Mouse (Mus musculus) stomach, embryonic 15.5 days (tissue): Measurements from ENCODE around the gene Nppa. TPM values are rescaled to one million over a fixed set of nuclear protein-coding genes. Genes with fewer than 3 reads are reported as not detected.

Experiments used
- ATAC-seq: fragments of 200-750 bp; cut with Nextera tagmentation; 2 replicates; pipeline ENCODE4 v1.8.0; 2017; ENCODE audit warnings: low read depth, moderate number of reproducible peaks, moderate TSS enrichment; ENCODE audit not compliant: insufficient read depth, low FRiP score
- H3K27ac ChIP-seq: fragments of 300-500 bp; sonication (generic); 2 replicates; pipeline ENCODE4 v1.5.1; 2015; ENCODE audit warnings: mild to moderate bottlenecking, inconsistent platforms
- H3K27me3 ChIP-seq: fragments of 300-500 bp; sonication (generic); replicated peaks from 2 replicates; pipeline ENCODE4 v1.6.1; 2015; ENCODE audit warnings: inconsistent platforms
- H3K36me3 ChIP-seq: fragments of 300-500 bp; sonication (generic); 2 replicates; pipeline ENCODE4 v1.6.1; 2015; ENCODE audit warnings: inconsistent platforms
- H3K4me1 ChIP-seq: fragments of 300-500 bp; sonication (generic); 2 replicates; pipeline ENCODE4 v1.6.1; 2015; ENCODE audit warnings: inconsistent platforms
- H3K4me2 ChIP-seq: fragments of 300-500 bp; sonication (generic); 2 replicates; pipeline ENCODE4 v1.6.1; 2015; ENCODE audit warnings: mild to moderate bottlenecking, inconsistent platforms
- H3K4me3 ChIP-seq: fragments of 300-500 bp; sonication (generic); replicated peaks from 2 replicates; pipeline ENCODE4 v1.5.1; 2015; ENCODE audit warnings: inconsistent platforms
- H3K9ac ChIP-seq: fragments of 300-500 bp; sonication (generic); 2 replicates; pipeline ENCODE4 v1.6.1; 2015; ENCODE audit warnings: inconsistent platforms
- H3K9me3 ChIP-seq: fragments of 300-500 bp; sonication (generic); 2 replicates; pipeline ENCODE4 v1.6.1; 2016; ENCODE audit warnings: inconsistent platforms
- WGBS: fragments of 180-500 bp; shearing (Covaris S2); methylation state at CpG from one replicate; pipeline ENCODE4 v1.1.7; 2015; 5-methylcytosine and 5-hydroxymethylcytosine counted together
- polyA plus RNA-seq: library from polyadenylated mRNA; unstranded; fragments of >200 nt; fragmentation: Nextera tagmentation; extraction: Ambion mirVana; gene quantifications from 2 replicates; pipeline ENCODE4 v1.2.1, GENCODE M21; 2015

Gene Nppa
- polyA plus RNA-seq, 1 experiment from 2014 or later, result 2.6 TPM

DNA sequence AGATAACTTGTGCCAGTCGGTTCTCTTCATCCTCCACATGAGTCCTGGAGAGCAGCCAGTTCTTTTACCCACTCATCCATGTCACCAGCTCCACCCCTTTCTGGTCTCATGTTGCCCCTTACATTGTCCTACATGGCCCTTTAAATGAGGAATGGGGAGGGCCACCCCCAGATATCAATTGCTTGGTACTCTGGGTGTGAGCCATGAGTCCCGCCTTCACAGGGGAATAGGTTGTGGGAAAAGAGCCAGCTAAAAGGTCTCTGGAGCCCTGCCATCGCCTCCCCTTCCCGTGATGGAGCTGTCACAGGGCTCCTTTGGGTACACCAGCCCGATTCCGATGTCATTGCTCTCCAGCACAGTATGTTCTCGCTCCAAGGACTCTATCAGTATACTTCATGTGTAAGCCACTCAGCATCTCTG lies 21.1 kb upstream of the Nppa start:
- Histone ChIP-seq H3K4me3 (no peak overlapping the region), H3K27me3 (no peaks in the 10 kb centered on the region), H3K9me3 (no peaks in the 10 kb centered on the region), H3K4me1 (no peaks in the 10 kb centered on the region), H3K9ac (no peak overlapping the region), H3K27ac (no peak overlapping the region), H3K36me3 (no peaks in the 10 kb centered on the region), H3K4me2 (no peak overlapping the region)
- WGBS, result 76% methylated on average over 7 of the region's 7 CpGs
- no peak for ATAC-seq

DNA sequence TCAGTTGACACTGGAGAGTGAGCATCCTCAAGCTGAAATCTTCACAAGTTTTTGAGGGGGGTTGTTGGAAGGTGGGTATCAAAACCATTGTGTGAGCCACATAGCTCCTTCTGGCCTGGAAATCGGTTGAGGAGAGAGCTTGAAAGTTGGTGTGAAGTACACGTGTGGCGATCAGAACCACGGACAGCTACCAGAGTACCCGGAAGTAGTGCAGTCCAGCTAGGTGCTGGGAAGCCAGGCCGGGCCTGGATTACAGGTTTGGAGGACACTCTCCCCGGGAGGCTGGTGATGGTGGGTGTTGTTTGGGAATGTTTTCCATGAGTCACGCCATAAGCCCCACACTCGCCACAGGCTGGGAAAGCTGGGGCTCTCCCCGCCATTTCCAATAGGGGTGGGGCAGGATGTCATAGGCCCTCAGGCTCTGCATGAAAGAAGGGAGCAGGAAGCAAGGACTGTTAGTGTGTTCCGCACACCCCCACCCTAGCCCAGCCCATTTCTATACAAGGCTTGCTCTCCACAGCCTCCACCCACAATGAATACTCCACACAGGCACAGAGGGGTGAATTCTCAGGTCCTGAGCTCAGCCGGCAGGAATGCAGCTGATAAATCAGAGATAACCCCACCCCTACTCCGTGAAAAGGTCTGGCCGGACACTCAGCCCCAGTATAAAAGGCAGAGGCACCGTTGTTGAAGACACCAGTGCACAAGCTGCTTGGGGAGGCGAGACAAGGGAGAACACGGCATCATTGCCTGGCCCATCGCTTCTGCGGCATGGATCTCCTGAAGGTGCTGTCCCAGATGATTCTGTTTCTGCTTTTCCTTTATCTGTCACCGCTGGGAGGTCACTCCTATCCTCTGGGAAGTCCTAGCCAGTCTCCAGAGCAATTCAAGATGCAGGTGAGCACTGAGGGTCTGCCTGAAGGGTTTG lies 15.1 kb upstream of the Nppa start, which contains the start of gene Nppb:
TSS of gene Nppb (plus strand) at position 584 of the 928 bp plus-strand sequence.
- Histone ChIP-seq H3K36me3 (no peaks in the 10 kb centered on the region), H3K4me2 (no peak within 1 kb of the TSS), H3K4me3 (no peak within 1 kb of the TSS), H3K27me3 (no peaks in the 10 kb centered on the region), H3K4me1 (no peaks in the 10 kb centered on the region), H3K27ac (no peak within 1 kb of the TSS), H3K9me3 (no peaks in the 10 kb centered on the region), H3K9ac (no peak within 1 kb of the TSS)
- WGBS, result 29% methylated on average over 20 of the region's 20 CpGs
- ATAC-seq, result peak; percentile 60; the same call in 1 of the 2 replicates

DNA sequence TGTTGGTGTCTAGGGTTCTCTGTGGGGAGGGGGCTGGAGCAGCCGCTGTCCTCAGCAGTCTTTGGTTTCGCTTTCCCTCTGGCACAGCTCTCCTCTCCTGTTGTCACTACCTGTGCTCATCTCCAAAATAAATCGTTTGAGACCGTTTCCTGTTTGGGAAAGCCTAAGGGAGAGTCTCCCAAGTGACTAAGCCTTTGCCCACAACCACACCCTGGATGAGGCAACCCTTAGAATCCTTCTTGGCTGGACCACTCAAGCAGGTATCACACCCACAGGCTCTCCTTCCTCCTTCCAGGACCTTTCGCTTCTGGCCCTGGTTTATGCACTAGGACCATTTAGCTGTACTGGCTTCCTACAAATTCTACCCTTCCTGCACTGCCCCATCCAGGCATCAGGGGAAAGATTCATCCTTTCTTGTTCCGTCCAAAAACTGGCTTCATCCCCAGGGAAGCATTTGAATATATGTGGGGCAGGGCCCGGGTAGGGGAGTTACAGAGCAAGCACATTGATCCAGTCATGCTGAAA lies 6.9 kb upstream of the Nppa start:
- Histone ChIP-seq H3K9me3 (no peaks in the 10 kb centered on the region), H3K4me3 (no peak overlapping the region), H3K4me1 (no peaks in the 10 kb centered on the region), H3K36me3 (no peaks in the 10 kb centered on the region), H3K27me3 (no peaks in the 10 kb centered on the region), H3K9ac (no peak overlapping the region), H3K27ac (no peak overlapping the region), H3K4me2 (no peak overlapping the region)
- ATAC-seq, result no peak
- 57% methylated on average over 7 of the region's 7 CpGs for whole genome bisulfite sequencing

DNA sequence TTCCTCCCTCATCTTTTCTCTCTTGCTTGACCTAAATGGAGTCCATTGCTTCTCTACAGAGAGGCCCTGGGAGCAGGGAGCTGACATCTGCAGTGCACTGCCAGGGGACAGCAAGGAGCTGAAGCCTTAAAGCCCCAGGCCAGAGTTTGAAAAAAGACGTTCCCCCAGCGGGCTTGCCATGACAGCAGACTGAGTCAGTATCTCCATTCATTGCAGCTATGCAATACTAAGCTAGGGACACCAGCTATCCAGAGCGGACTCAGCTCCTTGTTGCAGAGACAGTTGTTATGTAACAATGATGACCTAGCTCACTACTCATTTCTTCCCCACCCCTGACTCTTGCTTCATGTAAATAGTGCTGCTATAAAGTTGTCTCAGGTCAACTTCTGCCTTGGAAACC lies 5.2 kb upstream of the Nppa start:
- no peaks in the 10 kb centered on the region for H3K9me3 ChIP-seq
- H3K9ac ChIP-seq, result no peak overlapping the region
- no peaks in the 10 kb centered on the region for H3K4me1 ChIP-seq
- no peak for ATAC-seq
- no peak overlapping the region for H3K4me3 ChIP-seq
- no peak overlapping the region for H3K27ac ChIP-seq
- no peaks in the 10 kb centered on the region for H3K27me3 ChIP-seq
- WGBS, result 75% methylated on average over 3 of the region's 3 CpGs
- no peak overlapping the region for H3K4me2 ChIP-seq
- no peaks in the 10 kb centered on the region for H3K36me3 ChIP-seq

DNA sequence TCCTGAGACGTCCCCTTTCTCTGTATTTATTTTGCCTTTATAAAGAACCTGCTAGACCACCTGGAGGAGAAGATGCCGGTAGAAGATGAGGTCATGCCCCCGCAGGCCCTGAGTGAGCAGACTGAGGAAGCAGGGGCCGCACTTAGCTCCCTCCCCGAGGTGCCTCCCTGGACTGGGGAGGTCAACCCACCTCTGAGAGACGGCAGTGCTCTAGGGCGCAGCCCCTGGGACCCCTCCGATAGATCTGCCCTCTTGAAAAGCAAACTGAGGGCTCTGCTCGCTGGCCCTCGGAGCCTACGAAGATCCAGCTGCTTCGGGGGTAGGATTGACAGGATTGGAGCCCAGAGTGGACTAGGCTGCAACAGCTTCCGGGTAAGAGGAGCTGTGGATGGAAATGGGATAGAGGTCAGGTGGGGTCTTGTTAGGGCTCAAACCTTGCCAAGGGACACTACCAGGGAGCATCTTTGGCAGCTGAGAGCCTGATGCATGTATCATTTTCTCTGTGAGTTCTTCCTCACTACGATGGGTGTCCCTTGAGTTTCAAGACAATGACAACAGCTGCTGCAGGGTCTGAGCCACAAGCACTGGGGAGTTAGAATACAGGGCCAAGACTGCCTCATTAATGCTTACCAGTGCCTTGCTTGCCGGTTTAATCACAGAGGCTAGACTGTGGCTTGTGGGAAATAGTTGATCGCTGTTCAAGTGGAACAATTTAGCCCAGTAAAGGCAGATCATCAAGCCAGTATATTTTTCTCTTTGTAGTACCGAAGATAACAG lies 679 bp downstream of the Nppa start:
- Histone ChIP-seq H3K4me3 (no peak overlapping the region), H3K4me2 (no peak overlapping the region), H3K36me3 (peaks cover 4% of the 10 kb centered on the region; the same call in 1 of the 2 replicates), H3K9ac (no peak overlapping the region), H3K27me3 (no peaks in the 10 kb centered on the region), H3K9me3 (no peaks in the 10 kb centered on the region), H3K4me1 (no peaks in the 10 kb centered on the region), H3K27ac (no peak overlapping the region)
- 78% methylated on average over 17 of the region's 17 CpGs for WGBS
- no peak for ATAC-seq

DNA sequence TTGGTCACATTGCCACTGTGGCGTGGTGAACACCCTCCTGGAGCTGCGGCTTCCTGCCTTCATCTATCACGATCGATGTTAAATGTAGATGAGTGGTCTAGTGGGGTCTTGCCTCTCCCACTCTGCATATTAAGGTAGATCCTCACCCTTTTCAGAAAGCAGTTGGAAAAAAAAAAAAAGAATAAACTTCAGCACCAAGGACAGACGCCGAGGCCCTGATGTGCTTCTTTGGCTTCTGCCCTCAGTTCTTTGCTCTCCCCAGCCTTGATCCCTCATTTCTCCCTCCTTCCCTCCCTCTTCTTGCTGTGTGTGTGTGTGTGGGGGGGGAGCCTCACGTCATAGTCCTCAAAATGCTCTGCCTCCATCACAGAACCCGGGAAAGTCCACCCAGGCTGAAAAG lies 1.3 kb downstream of the Nppa start:
- H3K27me3 ChIP-seq, result no peaks in the 10 kb centered on the region
- H3K4me2 ChIP-seq, result no peak overlapping the region
- no peak for ATAC-seq
- no peaks in the 10 kb centered on the region for H3K4me1 ChIP-seq
- WGBS, result 44% methylated on average over 8 of the region's 8 CpGs
- H3K36me3 ChIP-seq, result peaks cover 8% of the 10 kb centered on the region; the same call in 1 of the 2 replicates
- no peak overlapping the region for H3K9ac ChIP-seq
- H3K27ac ChIP-seq, result no peak overlapping the region
- H3K9me3 ChIP-seq, result no peaks in the 10 kb centered on the region
- no peak overlapping the region for H3K4me3 ChIP-seq

DNA sequence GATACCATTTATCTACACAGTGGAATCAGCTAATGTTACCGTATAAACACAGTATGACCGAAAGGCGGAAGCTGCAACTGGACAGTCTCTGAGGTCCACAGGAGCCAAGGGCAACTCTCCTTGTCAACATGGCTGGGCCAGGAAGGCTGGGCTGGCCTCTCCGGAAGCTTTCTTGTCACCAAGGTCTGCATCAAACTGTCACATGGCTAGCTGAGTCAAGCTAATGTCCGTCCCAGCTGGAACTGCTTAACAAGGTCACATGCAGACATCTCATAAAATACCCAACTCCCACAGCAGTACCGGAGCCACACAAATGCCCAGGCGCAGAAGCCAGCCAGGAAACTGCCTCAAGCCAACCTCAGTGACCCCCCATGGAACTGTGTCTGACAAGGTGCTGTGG lies 3.8 kb downstream of the Nppa start:
- 89% methylated on average over 7 of the region's 7 CpGs for WGBS
- H3K9ac ChIP-seq, result no peak overlapping the region
- no peaks in the 10 kb centered on the region for H3K9me3 ChIP-seq
- no peaks in the 10 kb centered on the region for H3K4me1 ChIP-seq
- H3K4me3 ChIP-seq, result no peak overlapping the region
- H3K4me2 ChIP-seq, result no peak overlapping the region
- H3K27ac ChIP-seq, result no peak overlapping the region
- H3K27me3 ChIP-seq, result no peaks in the 10 kb centered on the region
- H3K36me3 ChIP-seq, result peaks cover 25% of the 10 kb centered on the region
- no peak for ATAC-seq

DNA sequence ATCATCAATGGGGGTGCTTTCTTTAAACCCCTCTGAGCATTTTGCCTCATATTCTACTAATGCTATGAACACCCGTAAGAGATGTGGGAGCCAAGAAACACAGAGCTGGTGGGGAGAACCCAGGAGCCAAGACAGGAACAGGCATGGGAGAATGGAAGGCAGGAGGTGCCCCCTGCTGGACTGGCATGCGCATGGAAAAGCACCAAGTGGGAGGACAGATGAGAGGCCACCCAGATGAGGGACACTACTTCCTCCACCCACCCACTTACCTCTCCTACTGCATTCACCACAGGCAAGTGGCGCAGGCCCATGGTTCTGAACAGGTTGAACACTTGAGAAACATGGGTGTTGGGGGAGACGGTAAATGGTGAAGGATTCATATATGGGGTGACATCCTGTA lies 7.9 kb downstream of the Nppa start:
- WGBS, result 71% methylated on average over 4 of the region's 4 CpGs
- no peak overlapping the region for H3K27ac ChIP-seq
- ATAC-seq, result no peak
- no peaks in the 10 kb centered on the region for H3K27me3 ChIP-seq
- H3K4me3 ChIP-seq, result no peak overlapping the region
- H3K36me3 ChIP-seq, result peaks cover 55% of the 10 kb centered on the region
- H3K4me1 ChIP-seq, result no peaks in the 10 kb centered on the region
- no peak overlapping the region for H3K4me2 ChIP-seq
- H3K9me3 ChIP-seq, result no peaks in the 10 kb centered on the region
- no peak overlapping the region for H3K9ac ChIP-seq

DNA sequence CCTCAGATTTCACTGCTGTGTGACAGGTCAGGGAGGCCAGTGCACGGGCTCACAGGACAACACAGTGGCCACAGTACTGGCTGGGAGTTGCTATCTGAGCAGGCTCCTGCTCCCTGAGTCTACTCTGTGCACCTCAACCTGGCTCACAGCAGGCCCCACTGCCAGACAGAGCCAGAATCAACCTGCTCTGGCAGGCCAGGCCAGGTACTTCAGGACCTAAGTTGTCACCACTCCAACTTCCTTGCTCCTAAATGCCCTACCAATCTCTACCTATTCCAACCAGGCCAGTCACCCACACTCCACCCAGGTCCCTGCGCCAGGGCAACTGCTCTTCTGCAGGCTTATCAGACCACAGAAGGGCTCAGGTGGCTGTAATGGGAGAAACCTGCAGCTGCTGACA lies 9.1 kb downstream of the Nppa start:
- Histone ChIP-seq H3K27me3 (no peaks in the 10 kb centered on the region), H3K36me3 (peaks cover 65% of the 10 kb centered on the region), H3K27ac (no peak overlapping the region), H3K4me3 (no peak overlapping the region), H3K9me3 (no peaks in the 10 kb centered on the region), H3K4me2 (no peak overlapping the region), H3K9ac (no peak overlapping the region), H3K4me1 (no peaks in the 10 kb centered on the region)
- WGBS, result 93% methylated on average over 2 of the region's 2 CpGs
- ATAC-seq, result no peak

DNA sequence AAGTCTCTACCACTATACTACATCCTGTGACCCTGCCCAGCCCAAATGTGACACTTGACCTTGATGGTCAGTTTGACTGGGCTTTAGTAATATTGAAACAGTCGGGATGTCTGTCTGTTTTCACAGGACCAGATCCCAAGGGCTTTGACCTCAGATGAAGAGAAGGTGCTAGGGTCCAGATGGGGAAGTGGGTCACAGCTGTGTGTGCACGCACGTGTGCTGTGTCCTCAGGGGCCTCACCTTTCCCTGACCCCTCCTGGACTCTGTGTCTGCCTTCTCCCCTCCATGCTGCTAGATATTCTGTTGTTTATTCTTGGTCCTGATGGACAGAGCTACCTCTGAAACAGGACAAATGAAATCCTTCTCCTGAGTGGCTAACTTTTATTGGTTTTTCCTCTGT lies 10.8 kb downstream of the Nppa start:
- Histone ChIP-seq H3K4me1 (no peaks in the 10 kb centered on the region), H3K27me3 (no peaks in the 10 kb centered on the region), H3K4me2 (no peak overlapping the region), H3K27ac (no peak overlapping the region), H3K9ac (no peak overlapping the region), H3K36me3 (peaks cover 69% of the 10 kb centered on the region), H3K9me3 (no peaks in the 10 kb centered on the region), H3K4me3 (no peak overlapping the region)
- no peak for ATAC-seq
- WGBS, result 79% methylated on average over 3 of the region's 3 CpGs

DNA sequence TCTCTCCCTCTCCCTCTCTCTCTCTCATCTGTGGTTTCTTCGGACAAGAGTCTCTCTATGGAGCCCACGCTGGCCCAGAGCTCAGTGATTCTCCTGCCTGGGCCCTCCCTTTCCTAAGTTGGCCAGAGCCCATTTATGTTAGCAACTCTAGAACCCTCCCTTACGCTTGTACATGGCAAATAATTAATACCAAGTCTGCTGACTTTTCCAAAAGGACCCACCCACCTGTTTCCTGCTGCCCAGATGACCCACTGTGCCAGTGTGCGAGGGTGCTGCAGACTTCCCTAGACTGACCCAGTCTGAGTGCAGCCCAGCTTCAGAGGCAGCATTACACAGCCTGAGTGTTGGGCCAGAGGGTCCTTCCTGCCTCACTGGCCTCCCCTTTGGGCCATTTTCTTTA lies 11.7 kb downstream of the Nppa start:
- H3K27me3 ChIP-seq, result no peaks in the 10 kb centered on the region

DNA sequence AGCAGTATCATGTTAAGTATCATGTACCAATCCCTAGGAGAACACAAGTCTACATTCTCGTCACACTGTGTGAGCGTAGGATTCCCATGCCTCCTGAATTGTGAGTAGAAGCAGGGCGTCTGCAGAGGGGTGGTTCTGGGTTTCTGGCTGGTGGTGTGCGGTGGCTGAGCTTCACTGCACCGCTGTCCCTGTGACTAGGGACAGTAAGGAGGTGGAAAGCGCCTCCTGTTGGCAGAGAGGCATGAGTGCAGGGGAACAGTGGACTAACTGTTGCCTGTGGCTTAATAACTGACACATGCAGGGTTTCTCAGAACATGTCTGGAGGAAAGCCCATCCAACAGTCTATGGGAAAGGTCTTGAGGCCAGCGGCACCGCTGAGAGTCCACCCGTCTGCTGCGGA lies 14.9 kb downstream of the Nppa start:
- Histone ChIP-seq H3K4me2 (no peak overlapping the region), H3K9ac (no peak overlapping the region), H3K9me3 (no peaks in the 10 kb centered on the region), H3K27ac (no peak overlapping the region), H3K4me3 (no peak overlapping the region), H3K27me3 (no peaks in the 10 kb centered on the region), H3K4me1 (no peaks in the 10 kb centered on the region), H3K36me3 (peaks cover 69% of the 10 kb centered on the region)
- 86% methylated on average over 10 of the region's 10 CpGs for WGBS
- no peak for ATAC-seq

More for the DNA sequence above, 11.7 kb downstream of the Nppa start:
- no peak for ATAC-seq
- 84% methylated on average over 4 of the region's 4 CpGs for WGBS
- no peak overlapping the region for H3K9ac ChIP-seq
- no peak overlapping the region for H3K4me3 ChIP-seq
- peaks cover 75% of the 10 kb centered on the region for H3K36me3 ChIP-seq
- H3K4me2 ChIP-seq, result no peak overlapping the region
- no peaks in the 10 kb centered on the region for H3K4me1 ChIP-seq
- H3K27ac ChIP-seq, result no peak overlapping the region
- H3K9me3 ChIP-seq, result no peaks in the 10 kb centered on the region
